Mouse (Mus musculus): ENCODE results near the gene Park7.

The Park7 gene

GRCm38 (mm10) chr4:150875393-150875792, 38.8 kb downstream of the Park7 start:
- CTCF ChIA-PET, result no interaction called here

DNA sequence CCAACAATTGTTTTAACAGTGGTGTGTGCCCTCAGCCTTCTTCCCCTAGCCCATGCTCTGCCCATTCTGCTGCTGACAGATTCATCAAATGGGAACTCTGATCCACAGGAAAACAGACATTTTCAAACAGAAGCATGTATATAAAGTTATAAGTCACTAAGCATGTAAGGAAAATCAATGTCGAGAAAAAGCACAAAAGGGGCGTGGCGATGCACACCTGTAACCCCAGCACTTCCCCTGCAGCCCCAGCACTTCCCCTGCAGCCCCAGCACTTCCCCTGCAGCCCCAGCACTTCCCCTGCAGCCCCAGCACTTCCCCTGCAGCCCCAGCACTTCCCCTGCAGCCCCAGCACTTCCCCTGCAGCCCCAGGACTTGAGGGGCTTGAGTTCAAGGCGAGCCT, 39.8 kb downstream of the Park7 start:
- CTCF ChIA-PET, result interaction anchor here (0.7 kb wide), 1 partner anchor 101 kb away, joined by 6 read pairs; no protein-coding TSS in a partner anchor

DNA sequence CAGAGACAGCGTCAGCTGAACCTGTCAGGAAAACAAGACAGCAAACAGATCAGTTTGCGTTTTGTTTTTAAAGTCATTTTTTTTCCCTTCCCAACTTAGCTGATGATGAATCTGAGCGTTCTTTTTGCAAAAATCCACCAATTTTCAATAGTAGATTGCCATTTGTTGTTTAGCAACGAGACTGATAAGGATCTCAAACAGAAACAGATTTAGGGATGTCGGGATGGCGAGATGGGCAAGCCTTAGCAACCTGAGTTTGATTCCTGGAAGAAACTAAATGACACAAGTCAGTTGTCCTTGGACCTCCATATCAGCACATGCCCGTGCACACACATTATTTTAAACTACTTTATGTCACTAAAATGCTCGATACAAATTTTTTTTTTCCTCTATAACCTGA, 41.6 kb downstream of the Park7 start:
- CTCF ChIA-PET, result interaction anchor here (0.6 kb wide), 1 partner anchor 1721 kb away, joined by 3 read pairs; no protein-coding TSS in a partner anchor

- CTCF ChIA-PET, result interaction anchor here (0.6 kb wide), 1 partner anchor 1720 kb away, joined by 3 read pairs; no protein-coding TSS in a partner anchor
These were observed 42.0 kb downstream of the Park7 start for GRCm38 (mm10) chr4:150872139-150872651.

DNA sequence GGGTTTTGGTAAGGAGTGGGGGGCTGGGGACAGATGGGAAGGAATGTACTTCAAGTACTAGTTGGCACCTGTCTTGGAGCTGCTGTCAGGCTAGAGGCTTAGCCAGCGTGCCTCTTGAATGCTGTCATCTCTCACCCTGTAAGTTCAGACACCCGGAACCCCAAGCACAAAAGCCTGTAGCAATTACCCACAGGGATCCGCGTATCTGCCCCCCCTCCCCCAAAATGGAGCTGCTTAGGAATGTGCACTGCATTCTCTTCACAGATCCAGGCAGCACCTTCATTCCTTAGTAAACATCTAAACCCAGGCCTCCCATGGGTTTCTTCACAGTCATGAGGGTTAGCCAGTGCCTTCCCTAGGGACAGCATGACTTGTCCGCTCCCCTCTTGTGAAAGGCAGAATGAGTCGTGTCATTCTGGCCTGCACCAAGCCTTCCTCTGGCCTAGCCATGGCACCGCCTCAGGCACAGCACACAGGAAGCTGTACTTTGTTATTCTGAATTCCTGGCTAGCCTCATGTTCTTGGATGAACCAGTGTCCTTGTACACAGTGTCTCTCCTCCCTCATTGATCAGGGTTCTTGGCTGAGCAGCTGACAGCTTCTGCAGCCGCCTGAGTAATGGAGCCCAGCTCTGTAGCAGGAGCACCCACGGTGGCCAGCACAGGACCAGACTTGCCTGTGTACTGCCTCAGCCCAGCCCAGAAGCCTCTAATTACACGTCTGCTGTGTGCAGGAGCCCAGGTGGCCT, 42.7 kb downstream of the Park7 start:
- CTCF ChIA-PET, result no interaction called here

DNA sequence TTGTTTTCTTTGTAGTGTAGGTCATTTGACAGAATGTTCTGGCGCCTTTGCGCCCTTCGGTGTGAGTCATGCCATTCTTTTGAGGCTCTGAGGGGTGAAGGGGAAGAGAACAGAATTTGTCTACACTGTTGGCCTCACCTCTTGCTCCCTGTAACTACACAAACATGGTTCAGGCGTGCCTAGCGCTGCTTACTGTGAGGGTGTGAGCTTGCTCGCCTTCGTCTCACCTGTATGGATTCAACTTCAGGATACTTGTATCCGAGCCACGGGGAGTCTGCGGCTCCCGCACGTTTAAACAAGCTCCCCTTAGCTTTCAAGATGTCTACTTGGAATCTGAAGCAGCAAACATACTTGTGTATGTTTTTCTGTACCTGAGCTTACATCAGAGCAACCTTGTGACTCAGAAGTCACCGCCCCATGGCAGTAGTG, 43.3 kb downstream of the Park7 start:
- CTCF ChIA-PET, result no interaction called here

DNA sequence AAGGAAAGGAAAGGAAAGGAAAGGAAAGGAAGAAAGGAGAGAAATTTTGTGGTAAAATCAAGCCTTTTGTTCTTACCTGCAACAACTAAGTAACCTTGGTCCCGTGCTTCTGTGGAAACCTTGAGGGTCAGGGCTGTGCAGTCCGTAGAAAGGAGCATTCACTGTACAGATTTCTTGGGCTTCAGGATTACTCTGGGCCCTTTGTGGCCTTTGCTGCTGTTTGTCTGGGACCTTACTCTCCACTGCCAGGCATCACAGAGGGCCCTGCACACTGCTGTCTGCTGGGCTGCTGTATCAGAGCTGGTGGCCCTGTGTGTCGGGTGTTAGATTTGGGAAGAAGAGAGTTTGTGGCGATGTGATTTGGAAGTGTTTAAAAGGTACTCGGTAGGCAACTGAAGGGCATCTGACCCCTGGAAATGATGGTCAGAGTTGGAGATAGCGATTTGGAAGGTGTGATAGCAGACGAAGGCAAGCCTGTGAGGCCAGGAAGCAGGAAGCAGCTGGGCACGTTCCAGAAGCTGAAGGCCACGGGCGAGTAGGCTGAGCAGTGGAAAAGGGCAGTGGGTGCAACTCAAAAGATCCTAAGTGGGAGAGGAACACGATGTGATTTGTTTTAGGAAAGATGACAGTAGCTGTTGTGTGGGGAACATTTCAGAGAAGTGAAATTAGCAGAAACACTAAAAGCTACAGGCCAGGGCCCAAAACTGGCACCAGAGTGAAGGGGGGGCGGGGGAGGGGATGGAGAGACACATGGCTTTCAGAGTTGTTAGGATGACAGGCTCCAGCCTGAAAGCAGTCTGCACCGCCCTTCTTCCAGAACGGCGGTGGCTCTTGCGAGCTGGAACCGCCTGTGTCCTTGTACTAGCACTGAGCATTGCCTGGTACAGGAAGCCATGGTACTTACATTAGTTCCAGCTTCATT, 44.7 kb downstream of the Park7 start:
- CTCF ChIA-PET, result interaction anchor here (0.6 kb wide), 1 partner anchor 47 kb away, joined by 12 read pairs; no protein-coding TSS in a partner anchor

- CTCF ChIA-PET, result no interaction called here
These were observed 45.4 kb downstream of the Park7 start for GRCm38 (mm10) chr4:150868859-150869258.

DNA sequence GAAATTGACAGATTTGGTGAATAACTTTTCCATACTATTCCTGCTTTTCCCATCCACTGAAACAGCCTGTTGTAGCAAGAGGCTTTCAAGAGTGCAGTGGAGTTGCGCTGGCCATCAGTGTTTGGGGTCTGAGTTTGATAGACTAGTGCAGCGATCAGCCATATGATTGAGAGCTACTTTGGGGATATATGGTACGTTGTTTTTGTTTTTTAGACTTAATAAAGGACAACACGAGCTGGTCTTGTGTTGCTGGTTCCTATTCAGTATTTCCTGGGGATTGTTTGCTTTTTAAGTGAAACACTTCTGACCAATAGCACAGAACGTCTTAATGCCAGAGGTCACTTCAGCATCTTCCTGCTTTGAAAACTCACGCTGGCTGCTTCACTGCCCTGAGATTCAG, 46.1 kb downstream of the Park7 start:
- CTCF ChIA-PET, result no interaction called here

GRCm38 (mm10) chr4:150866494-150866893, 47.7 kb downstream of the Park7 start:
- CTCF ChIA-PET, result no interaction called here

- CTCF ChIA-PET, result interaction anchor here (0.6 to 0.7 kb wide), 2 partner anchors 155 to 517 kb away, joined by 3 to 5 read pairs; no protein-coding TSS in a partner anchor
These were observed 48.2 kb downstream of the Park7 start for GRCm38 (mm10) chr4:150866069-150866468.

DNA sequence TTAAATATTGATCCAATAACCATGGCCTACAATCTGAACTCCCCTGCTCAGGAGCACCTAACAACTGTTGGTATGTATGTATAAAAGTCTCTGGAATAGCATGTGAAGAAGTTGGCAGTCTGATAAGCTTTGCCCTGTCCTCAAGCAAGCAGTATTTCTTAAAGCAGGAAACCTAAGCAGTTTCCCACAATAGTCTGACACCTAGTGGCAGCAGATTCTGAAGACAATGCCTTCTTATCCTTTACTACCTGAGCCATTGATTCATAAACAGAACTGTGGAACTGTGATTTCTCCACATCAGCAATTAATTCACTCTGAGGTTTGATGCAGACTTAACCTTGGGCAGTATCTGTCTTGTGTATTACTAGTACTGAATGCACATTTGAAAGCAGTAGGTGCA, 48.9 kb downstream of the Park7 start:
- CTCF ChIA-PET, result interaction anchor here (0.6 kb wide), 1 partner anchor 156 kb away, joined by 3 read pairs; no protein-coding TSS in a partner anchor

GRCm38 (mm10) chr4:150862626-150863375, 51.4 kb downstream of the Park7 start:
- CTCF ChIA-PET, result no interaction called here

- CTCF ChIA-PET, result interaction anchor here (0.6 kb wide), 1 partner anchor 201 kb away, joined by 3 read pairs; no protein-coding TSS in a partner anchor
These were observed 53.1 kb downstream of the Park7 start for GRCm38 (mm10) chr4:150861161-150861560.

- CTCF ChIA-PET, result no interaction called here
These were observed 53.7 kb downstream of the Park7 start for GRCm38 (mm10) chr4:150860526-150860925.

GRCm38 (mm10) chr4:150855346-150855745, 58.9 kb downstream of the Park7 start:
- CTCF ChIA-PET, result no interaction called here

GRCm38 (mm10) chr4:150854839-150855246, 59.4 kb downstream of the Park7 start:
- CTCF ChIA-PET, result no interaction called here

DNA sequence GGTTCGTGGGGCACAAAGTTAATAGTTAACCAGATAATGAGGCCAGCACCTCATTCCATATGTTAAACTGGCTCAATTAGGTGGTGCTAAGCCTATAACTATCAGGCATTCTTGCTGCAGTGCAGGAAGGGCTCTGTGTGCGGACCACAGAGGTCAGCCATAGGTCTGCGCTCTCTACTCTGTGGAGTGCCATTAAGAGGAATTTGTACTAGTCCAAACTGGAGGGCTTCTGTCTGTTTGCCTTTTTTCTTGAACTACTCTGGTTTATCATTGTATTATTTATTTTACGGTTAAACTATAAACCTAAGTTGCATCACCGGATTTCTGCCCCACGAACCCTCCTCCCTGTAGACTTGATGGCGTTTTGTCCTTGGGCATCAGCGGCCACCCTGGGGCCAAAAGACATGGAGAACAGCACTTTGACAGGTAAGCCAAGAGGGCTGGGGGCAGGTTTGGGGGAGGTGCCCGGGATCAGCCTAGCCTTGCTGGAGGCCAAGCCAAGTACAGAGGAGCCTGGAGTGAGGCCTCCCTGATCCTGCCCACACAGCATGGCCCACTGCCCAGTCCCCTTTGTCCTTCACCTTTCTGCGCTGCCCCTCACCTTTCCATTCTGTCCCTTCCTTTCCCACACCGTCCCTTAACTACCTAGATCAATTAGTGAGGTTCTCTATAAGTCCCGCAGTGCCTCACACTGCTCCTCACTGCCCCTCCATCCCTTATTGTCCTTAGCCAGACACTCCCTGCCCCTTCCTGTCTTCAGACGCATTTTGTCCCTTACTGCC, 60.4 kb downstream of the Park7 start, which contains the start of gene Errfi1:
Errfi1 (plus strand) TSS at position 240 of the 782 bp plus-strand sequence.
- CTCF ChIA-PET, result no interaction called here

GRCm38 (mm10) chr4:150852479-150852878, 61.8 kb downstream of the Park7 start:
- CTCF ChIA-PET, result no interaction called here

DNA sequence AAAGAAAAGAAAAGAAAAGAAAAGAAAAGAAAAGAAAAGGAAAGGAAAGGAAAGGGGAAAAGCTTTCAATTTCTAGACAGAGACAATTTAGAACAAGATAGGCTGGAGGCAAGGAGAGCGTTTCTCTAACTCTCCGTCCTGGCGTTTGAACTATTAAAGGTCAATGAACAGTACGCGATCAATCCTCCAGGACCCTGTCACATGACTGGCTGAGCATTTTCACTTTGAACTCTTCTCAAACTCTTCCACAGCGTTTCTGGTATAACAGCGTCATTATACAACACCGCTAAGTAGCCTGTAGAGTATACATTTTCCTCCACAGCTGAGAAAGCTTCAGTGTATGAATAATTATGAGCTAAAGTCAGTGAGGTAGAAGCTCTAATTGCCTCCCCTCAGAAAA, 62.2 kb downstream of the Park7 start:
- CTCF ChIA-PET, result no interaction called here

- CTCF ChIA-PET, result no interaction called here
These were observed 63.3 kb downstream of the Park7 start for GRCm38 (mm10) chr4:150850893-150851292.
